Mouse (Mus musculus) neutrophil, adult 5-6 weeks (primary cell): ENCODE measurements at regions not wholly inside any gene's neighbourhood (a gene's known extent, or its start where the extent isn't known, plus 50 kb on each side); places are given as distances from the start of the nearest gene placed in this dataset.

ENCODE experiments used
- ATAC-seq: fragments of 151-379, 151-347 bp; 2 replicates; pipeline ENCODE4 v1.8.0; 2017; ENCODE audit warnings: mild to moderate bottlenecking, moderate TSS enrichment; ENCODE audit not compliant: insufficient number of reproducible peaks, poor library complexity, low FRiP score, severe bottlenecking; ENCODE audit errors: extremely low read depth

- no peak for ATAC-seq
These were observed 114.3 kb upstream of the Ankrd55 start for GRCm38 (mm10) chr13:112173973-112174372.

- ATAC-seq: no peak
These were observed 110.2 kb upstream of the Ankrd55 start for GRCm38 (mm10) chr13:112178031-112178430.

- no peak for ATAC-seq
These were observed 104.3 kb upstream of the Ankrd55 start for GRCm38 (mm10) chr13:112183996-112184395.

- no peak for ATAC-seq
These were observed 103.1 kb upstream of the Ankrd55 start for GRCm38 (mm10) chr13:112185116-112185515.

- no peak for ATAC-seq
These were observed 101.0 kb upstream of the Ankrd55 start for GRCm38 (mm10) chr13:112187226-112187625.

- ATAC-seq: no peak
These were observed 99.9 kb upstream of the Ankrd55 start for GRCm38 (mm10) chr13:112188313-112188712.

- ATAC-seq: no peak
These were observed 99.3 kb upstream of the Ankrd55 start for GRCm38 (mm10) chr13:112188741-112189476.

- no peak for ATAC-seq
These were observed 98.6 kb upstream of the Ankrd55 start for GRCm38 (mm10) chr13:112189605-112190004.

- ATAC-seq: no peak
These were observed 95.9 kb upstream of the Ankrd55 start for GRCm38 (mm10) chr13:112192192-112192905.

- ATAC-seq: no peak
These were observed 94.6 kb upstream of the Ankrd55 start for GRCm38 (mm10) chr13:112193676-112194075.

GRCm38 (mm10) chr13:112194991-112195390 is 93.3 kb upstream of the Ankrd55 start:
- ATAC-seq: no peak

- no peak for ATAC-seq
These were observed 91.5 kb upstream of the Ankrd55 start for GRCm38 (mm10) chr13:112196789-112197188.

- no peak for ATAC-seq
These were observed 84.5 kb upstream of the Ankrd55 start for GRCm38 (mm10) chr13:112203721-112204120.

- ATAC-seq: no peak
These were observed 84.0 kb upstream of the Ankrd55 start for GRCm38 (mm10) chr13:112204204-112204603.

- 0 out of 2 replicates have a peak, but pooled peaks have one; percentile 16 for ATAC-seq
These were observed 83.4 kb upstream of the Ankrd55 start for GRCm38 (mm10) chr13:112204813-112205212.

GRCm38 (mm10) chr13:112207617-112208235 is 80.5 kb upstream of the Ankrd55 start:
- no peak for ATAC-seq

GRCm38 (mm10) chr13:112211841-112212240 is 76.4 kb upstream of the Ankrd55 start:
- no peak for ATAC-seq

GRCm38 (mm10) chr13:112212391-112212790 is 75.9 kb upstream of the Ankrd55 start:
- ATAC-seq: no peak

GRCm38 (mm10) chr13:112213652-112214081 is 74.6 kb upstream of the Ankrd55 start:
- no peak for ATAC-seq

GRCm38 (mm10) chr13:112216084-112216483 is 72.2 kb upstream of the Ankrd55 start:
- no peak for ATAC-seq
